Mouse (Mus musculus): ENCODE data around the gene Olfr1195.
"Not testable (repeated sequence)": the region's sequence is repeated elsewhere in the genome, so short reads cannot be mapped to it uniquely, and the experiment has no call there.

Gene Olfr1195

DNA sequence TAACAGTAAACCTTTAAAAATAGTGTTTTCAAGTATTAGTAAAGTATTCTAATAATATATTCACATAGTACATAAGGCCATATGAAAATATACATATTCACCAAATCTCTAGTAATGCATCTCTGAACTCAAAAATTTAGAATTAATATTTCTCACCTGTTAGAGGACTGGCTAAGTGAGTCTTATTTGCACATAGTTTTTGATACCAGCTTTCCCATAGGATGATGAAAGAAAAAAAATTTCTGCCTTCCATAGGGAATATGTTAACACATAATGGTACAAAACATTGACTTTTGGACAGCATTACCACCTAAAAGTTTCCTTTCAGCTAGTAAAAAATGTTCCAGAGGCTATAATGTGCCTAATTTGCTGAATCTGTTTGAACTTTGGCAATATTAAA, at the start of gene Olfr1195:
Olfr1195 (minus strand) TSS at position 101 of the 400 bp plus-strand sequence.
- DNase-seq = no peak

DNA sequence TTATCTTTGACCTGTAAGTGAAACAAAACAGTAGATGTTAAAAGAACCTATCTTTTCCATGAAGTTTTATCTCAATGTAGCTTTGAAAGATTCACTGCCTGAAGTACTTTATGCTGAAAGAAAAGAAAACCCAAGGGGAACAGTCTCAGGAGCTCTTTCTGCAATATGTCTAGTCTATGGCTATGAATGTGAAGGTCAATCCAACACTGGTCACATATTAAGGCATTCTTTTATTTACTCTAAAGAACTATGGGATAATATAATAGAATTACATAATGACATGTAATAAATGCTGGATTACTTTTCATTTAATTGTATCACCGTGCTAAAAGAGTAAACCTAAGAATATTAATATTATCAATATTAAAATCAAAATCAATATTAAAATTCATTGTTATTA, 43.3 kb upstream of the Olfr1195 start, which contains the start of gene Olfr1197:
Olfr1197 (minus strand) TSS at position 101 of the 400 bp plus-strand sequence.
- DNase-seq = no peak

DNA sequence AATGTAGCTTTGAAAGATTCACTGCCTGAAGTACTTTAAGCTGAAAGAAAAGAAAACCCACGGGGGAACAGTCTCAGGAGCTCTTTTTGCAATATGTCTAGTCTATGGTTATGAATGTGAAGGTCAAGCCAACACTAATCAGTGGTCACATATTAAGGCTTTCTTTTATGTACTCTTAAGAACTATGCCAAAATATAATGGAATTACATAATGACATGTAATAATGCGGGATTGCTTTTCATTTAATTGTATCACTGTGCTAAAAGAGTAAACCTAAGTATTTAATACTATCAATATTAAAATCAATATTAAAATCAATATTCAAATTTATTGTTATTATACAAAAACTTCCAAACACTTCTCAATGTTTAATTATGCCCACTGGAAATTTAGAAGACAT, 15.5 kb upstream of the Olfr1195 start, which contains the start of gene Olfr1196:
Olfr1196 (minus strand) TSS at position 101 of the 400 bp plus-strand sequence.
- no peak for DNase-seq

DNA sequence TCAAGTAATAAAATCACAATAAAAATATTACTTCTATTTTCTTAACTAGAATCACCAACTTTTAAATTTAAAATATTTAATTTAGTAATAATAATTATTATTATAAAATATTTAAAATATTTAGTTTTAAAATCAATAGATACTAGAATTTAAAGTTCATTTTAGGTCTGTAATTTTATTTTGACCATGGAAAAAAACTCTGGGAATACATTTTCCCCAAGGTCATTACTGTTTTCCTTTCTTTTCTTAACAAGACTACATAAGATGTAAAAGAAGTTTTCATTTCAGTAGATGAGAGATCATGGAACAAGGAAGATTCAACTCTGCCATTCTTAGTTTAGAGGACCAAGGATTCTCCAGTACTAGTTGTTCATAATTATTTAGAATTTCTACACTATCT, 13.7 kb downstream of the Olfr1195 start, which contains the start of gene Olfr1193:
Olfr1193 (plus strand) TSS at position 301 of the 400 bp plus-strand sequence.
- not testable (repeated sequence) for DNase-seq

DNA sequence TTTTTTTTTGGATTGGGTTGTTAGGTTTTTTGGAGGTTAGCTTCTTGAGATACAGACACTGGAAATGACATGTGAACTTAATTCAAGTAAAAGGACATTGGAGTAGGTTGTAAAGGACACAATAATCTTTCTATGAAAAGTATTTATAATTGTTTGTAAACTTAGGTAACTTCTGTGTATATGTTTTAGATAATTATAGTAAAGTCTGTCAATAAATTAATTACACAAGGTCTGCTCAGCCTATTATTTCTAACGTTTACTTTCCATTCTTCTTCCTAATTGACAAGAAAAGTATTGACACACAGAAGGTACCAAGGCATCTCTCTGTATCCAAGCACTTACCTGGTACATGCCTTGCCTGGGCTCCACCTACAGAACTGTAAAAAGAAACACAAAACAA, 40.8 kb downstream of the Olfr1195 start, which contains the start of gene Olfr1192-ps1:
Olfr1192-ps1 (plus strand) TSS at position 301 of the 400 bp plus-strand sequence.
- no peak for DNase-seq

DNA sequence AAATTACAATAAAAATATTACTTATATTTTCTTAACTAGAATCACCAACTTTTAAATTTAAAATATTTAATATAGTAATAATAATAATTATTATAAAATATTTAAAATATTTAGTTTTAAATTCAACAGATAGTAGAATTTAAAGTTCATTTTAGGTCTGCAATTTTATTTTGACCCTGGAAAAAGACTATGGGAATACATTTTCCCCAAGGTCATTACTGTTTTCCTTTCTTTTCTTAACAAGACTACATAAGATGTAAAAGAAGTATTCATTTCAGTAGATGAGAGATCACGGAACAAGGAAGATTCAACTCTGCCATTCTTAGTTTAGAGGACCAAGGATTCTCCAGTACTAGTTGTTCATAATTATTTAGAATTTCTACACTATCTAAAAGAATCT, 48.7 kb downstream of the Olfr1195 start, which contains the start of gene Olfr1191-ps1:
Olfr1191-ps1 (plus strand) TSS at position 301 of the 400 bp plus-strand sequence.
- not testable (repeated sequence) for DNase-seq

Measured in cerebellum, adult 9-10 months (tissue).